Mouse (Mus musculus) heart, embryonic 16.5 days (tissue): Measurements from ENCODE around the gene Krtap2-4. TPM values are rescaled to one million over a fixed set of nuclear protein-coding genes. Genes with fewer than 3 reads are reported as not detected.
"Not testable (repeated sequence)": the region's sequence is repeated elsewhere in the genome, so short reads cannot be mapped to it uniquely, and the experiment has no call there.

Source experiments
- ATAC-seq: fragments of 200-750 bp; cut with Nextera tagmentation; replicated peaks from 2 replicates; pipeline ENCODE4 v1.8.0; 2017; ENCODE audit warnings: moderate number of reproducible peaks; ENCODE audit not compliant: insufficient read depth, low FRiP score; ENCODE audit errors: extremely low read depth
- H3K27ac ChIP-seq: fragments of 300-500 bp; sonication (generic); 2 replicates; pipeline ENCODE4 v1.5.1; 2014; ENCODE audit warnings: mild to moderate bottlenecking, low read length, control low read depth, moderate library complexity
- H3K27me3 ChIP-seq: fragments of 300-500 bp; sonication (generic); 2 replicates; pipeline ENCODE4 v1.6.1; 2014; ENCODE audit warnings: low read length, mixed read lengths; ENCODE audit not compliant: control insufficient read depth, insufficient read depth
- H3K36me3 ChIP-seq: fragments of 300-500 bp; sonication (generic); 2 replicates; pipeline ENCODE4 v1.6.1; 2014; ENCODE audit not compliant: control insufficient read depth, insufficient read depth
- H3K4me1 ChIP-seq: fragments of 300-500 bp; sonication (generic); 2 replicates; pipeline ENCODE4 v1.6.1; 2014; ENCODE audit warnings: low read length, mixed read lengths; ENCODE audit not compliant: control insufficient read depth, insufficient read depth
- H3K4me2 ChIP-seq: fragments of 300-500 bp; sonication (generic); 2 replicates; pipeline ENCODE4 v1.6.1; 2014; ENCODE audit warnings: low read depth, mild to moderate bottlenecking, control low read depth, low read length
- H3K4me3 ChIP-seq: fragments of 300-500 bp; sonication (generic); 2 replicates; pipeline ENCODE4 v1.5.1; 2014; ENCODE audit warnings: mild to moderate bottlenecking, control low read depth, low read length
- H3K9ac ChIP-seq: fragments of 300-500 bp; sonication (generic); 2 replicates; pipeline ENCODE4 v1.6.1; 2014; ENCODE audit warnings: low read length, control low read depth
- H3K9me3 ChIP-seq: fragments of 300-500 bp; sonication (generic); replicated peaks from 2 replicates; pipeline ENCODE4 v1.6.1; 2016; ENCODE audit warnings: low read length; ENCODE audit not compliant: control insufficient read depth
- WGBS: fragments of 180-500 bp; shearing (Covaris S2); extraction: QIAGEN DNeasy Blood & Tissue Kit; methylation state at CpG from one replicate; pipeline ENCODE4 v1.1.7; 2014; 5-methylcytosine and 5-hydroxymethylcytosine counted together
- polyA plus RNA-seq: library from polyadenylated mRNA; unstranded; fragments of >200 nt; fragmentation: Nextera tagmentation; extraction: Ambion mirVana; gene quantifications from 2 replicates; pipeline ENCODE4 v1.2.1, GENCODE M21; 2015

The Krtap2-4 gene
- polyA plus RNA-seq, 1 experiment from 2014 or later, result not detected

- no peaks in the 10 kb centered on the region for H3K36me3 ChIP-seq
- H3K27ac ChIP-seq, result no peak overlapping the region
- H3K9ac ChIP-seq, result no peak overlapping the region
- H3K27me3 ChIP-seq, result no peaks in the 10 kb centered on the region
- WGBS, result 14% methylated on average over 1 of the region's 1 CpGs
- no peaks in the 10 kb centered on the region for H3K4me1 ChIP-seq
- no peak for ATAC-seq
- no peak overlapping the region for H3K4me2 ChIP-seq
- no peak overlapping the region for H3K4me3 ChIP-seq
- no peaks in the 10 kb centered on the region for H3K9me3 ChIP-seq
These were observed 26.3 kb upstream of the Krtap2-4 start for GRCm38 (mm10) chr11:99640926-99641325.

DNA sequence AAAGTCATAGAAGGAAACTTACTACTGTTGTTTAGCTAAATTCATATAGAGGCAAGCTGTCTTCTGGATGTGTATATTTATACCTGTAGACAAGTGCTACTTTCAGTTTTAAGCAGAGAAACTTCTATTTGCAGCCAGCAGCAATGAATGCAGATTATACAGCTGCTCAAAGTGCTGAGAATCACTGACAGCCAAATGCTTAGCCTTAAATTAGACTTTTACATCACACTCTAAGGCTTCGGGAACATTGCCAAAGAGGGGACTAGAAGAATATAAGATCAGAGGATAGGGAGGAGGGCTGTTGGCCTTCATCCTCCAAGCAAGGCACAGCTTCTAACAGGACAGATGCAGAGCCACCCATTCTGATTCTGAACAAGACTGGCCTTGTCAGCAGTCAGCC, 22.4 kb upstream of the Krtap2-4 start:
- H3K4me2 ChIP-seq, result no peak overlapping the region
- no peaks in the 10 kb centered on the region for H3K9me3 ChIP-seq
- 38% methylated on average over 1 of the region's 1 CpGs for WGBS
- no peaks in the 10 kb centered on the region for H3K27me3 ChIP-seq
- no peak overlapping the region for H3K4me3 ChIP-seq
- no peak overlapping the region for H3K9ac ChIP-seq
- no peak overlapping the region for H3K27ac ChIP-seq
- no peaks in the 10 kb centered on the region for H3K36me3 ChIP-seq
- no peaks in the 10 kb centered on the region for H3K4me1 ChIP-seq
- no peak for ATAC-seq

DNA sequence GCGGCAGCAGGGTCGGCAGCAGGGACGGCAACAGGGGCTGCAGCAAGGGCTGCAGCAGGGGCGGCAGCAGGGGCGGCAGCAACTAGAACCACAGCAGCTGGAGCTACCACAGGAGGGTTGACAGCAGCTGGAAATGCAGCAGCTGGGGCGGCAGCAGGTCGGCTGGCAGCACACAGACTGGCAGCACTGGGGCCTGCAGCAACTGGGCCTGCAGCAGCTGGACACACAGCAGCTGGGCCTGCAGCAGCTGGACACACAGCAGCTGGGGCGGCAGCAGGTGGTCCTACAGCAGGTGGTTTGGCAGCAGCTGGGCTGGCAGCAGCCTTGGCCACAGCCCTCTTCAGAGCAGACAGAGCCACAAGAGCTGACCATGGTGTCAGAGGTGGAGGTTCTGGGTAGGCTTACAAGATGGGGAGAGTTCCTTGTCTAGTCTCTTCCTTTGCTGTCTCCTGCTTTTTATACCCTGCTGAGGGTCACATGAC, 20.0 kb upstream of the Krtap2-4 start, which contains the start of gene Krtap4-2:
Gene Krtap4-2 (minus strand): TSS at position 432 of the 482 bp plus-strand sequence.
- H3K4me2 ChIP-seq, result no peak within 1 kb of the TSS
- 0 out of 2 replicates have a peak, but pooled peaks cover 3% of the 10 kb centered on the region for H3K27me3 ChIP-seq
- WGBS, result 36% methylated on average over 8 of the region's 8 CpGs
- H3K9me3 ChIP-seq, result no peaks in the 10 kb centered on the region
- H3K4me3 ChIP-seq, result no peak within 1 kb of the TSS
- H3K4me1 ChIP-seq, result no peaks in the 10 kb centered on the region
- ATAC-seq, result no peak
- no peak within 1 kb of the TSS for H3K9ac ChIP-seq
- H3K27ac ChIP-seq, result no peak within 1 kb of the TSS
- H3K36me3 ChIP-seq, result no peaks in the 10 kb centered on the region

DNA sequence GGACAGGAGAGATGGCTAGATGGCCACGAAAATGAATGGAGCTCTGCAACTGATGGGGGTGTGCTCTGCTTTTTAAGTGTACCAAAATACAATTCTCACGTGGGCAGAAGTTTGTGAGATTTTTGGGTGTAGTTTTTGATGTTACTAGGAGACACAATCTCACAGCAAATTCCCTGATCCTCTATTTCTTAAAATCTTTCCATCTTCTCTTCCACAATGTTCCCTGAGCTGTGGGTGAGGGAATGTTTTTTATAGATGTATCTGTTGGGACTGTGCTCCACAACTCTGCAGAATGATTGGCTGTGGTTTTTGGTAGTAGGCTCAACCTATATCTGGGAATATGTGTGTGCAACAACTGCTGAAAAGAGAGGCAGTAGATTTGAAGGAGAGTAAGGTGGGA, 18.6 kb upstream of the Krtap2-4 start:
- no peak overlapping the region for H3K4me2 ChIP-seq
- 45% methylated on average over 2 of the region's 2 CpGs for WGBS
- ATAC-seq, result no peak
- H3K9me3 ChIP-seq, result no peaks in the 10 kb centered on the region
- no peak overlapping the region for H3K4me3 ChIP-seq
- no peaks in the 10 kb centered on the region for H3K4me1 ChIP-seq
- H3K9ac ChIP-seq, result no peak overlapping the region
- H3K27ac ChIP-seq, result no peak overlapping the region
- H3K27me3 ChIP-seq, result 0 out of 2 replicates have a peak, but pooled peaks cover 3% of the 10 kb centered on the region
- no peaks in the 10 kb centered on the region for H3K36me3 ChIP-seq

DNA sequence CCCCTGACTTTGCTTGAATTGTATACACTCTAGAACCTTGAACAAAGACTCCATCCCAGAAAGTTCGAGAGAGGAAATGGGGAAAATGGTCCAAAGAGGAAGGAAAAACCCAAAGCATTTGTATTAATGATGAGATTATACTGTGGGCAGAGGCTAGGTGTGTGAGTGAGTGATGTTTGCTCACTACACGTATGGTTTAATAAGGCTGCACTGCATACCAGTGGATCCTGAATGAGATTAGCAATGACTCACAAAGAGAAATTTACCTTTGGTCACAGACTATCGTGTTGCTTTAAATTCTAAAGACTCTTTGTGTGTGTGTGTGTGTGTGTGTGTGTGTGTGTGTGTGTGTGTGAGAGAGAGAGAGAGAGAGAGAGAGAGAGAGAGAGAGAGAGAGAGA, 16.2 kb upstream of the Krtap2-4 start:
- H3K4me1 ChIP-seq, result no peaks in the 10 kb centered on the region
- H3K4me2 ChIP-seq, result no peak overlapping the region
- H3K27ac ChIP-seq, result no peak overlapping the region
- ATAC-seq, result no peak
- H3K36me3 ChIP-seq, result no peaks in the 10 kb centered on the region
- H3K27me3 ChIP-seq, result 0 out of 2 replicates have a peak, but pooled peaks cover 3% of the 10 kb centered on the region
- H3K9ac ChIP-seq, result no peak overlapping the region
- no peak overlapping the region for H3K4me3 ChIP-seq
- 67% methylated on average over 3 of the region's 3 CpGs for WGBS
- no peaks in the 10 kb centered on the region for H3K9me3 ChIP-seq

- Histone ChIP-seq H3K9me3 (no peaks in the 10 kb centered on the region), H3K4me3 (no peak within 1 kb of the TSS), H3K27ac (no peak within 1 kb of the TSS), H3K36me3 (no peaks in the 10 kb centered on the region), H3K4me2 (no peak within 1 kb of the TSS), H3K9ac (no peak within 1 kb of the TSS), H3K27me3 (0 out of 2 replicates have a peak, but pooled peaks cover 3% of the 10 kb centered on the region), H3K4me1 (no peaks in the 10 kb centered on the region)
- 71% methylated on average over 4 of the region's 4 CpGs for WGBS
- no peak for ATAC-seq
These were observed 13.5 kb upstream of the Krtap2-4 start, which contains the start of gene Krtap4-1 for GRCm38 (mm10) chr11:99628138-99628537. Gene Krtap4-1 (minus strand): TSS chr11:99628238.

- H3K36me3 ChIP-seq, result no peaks in the 10 kb centered on the region
- no peaks in the 10 kb centered on the region for H3K4me1 ChIP-seq
- H3K9me3 ChIP-seq, result no peaks in the 10 kb centered on the region
- H3K9ac ChIP-seq, result no peak within 1 kb of the TSS
- H3K4me3 ChIP-seq, result no peak within 1 kb of the TSS
- H3K4me2 ChIP-seq, result no peak within 1 kb of the TSS
- WGBS, result 65% methylated on average over 2 of the region's 2 CpGs
- no peaks in the 10 kb centered on the region for H3K27me3 ChIP-seq
- ATAC-seq, result no peak
- H3K27ac ChIP-seq, result no peak within 1 kb of the TSS
These were observed 5.7 kb upstream of the Krtap2-4 start, which contains the start of gene Gm11562 for GRCm38 (mm10) chr11:99620335-99620734. Gene Gm11562 (minus strand): TSS chr11:99620435.

GRCm38 (mm10) chr11:99610089-99610488, 4.6 kb downstream of the Krtap2-4 start, which contains the start of gene Gm11937:
Gene Gm11937 (minus strand): TSS chr11:99610189.
- not testable (repeated sequence) for ATAC-seq, H3K27me3 ChIP-seq, H3K27ac ChIP-seq, H3K9me3 ChIP-seq, H3K36me3 ChIP-seq, H3K4me2 ChIP-seq, H3K9ac ChIP-seq, H3K4me3 ChIP-seq, H3K4me1 ChIP-seq
- 57% methylated on average over 1 of the region's 2 CpGs for WGBS

GRCm38 (mm10) chr11:99609126-99609525, 5.5 kb downstream of the Krtap2-4 start:
- H3K27me3 ChIP-seq, result peaks cover 4% of the 10 kb centered on the region; the same call in 1 of the 2 replicates
- H3K36me3 ChIP-seq, result no peaks in the 10 kb centered on the region
- no peak overlapping the region for H3K4me2 ChIP-seq
- no peaks in the 10 kb centered on the region for H3K9me3 ChIP-seq
- no peak overlapping the region for H3K9ac ChIP-seq
- H3K4me1 ChIP-seq, result no peaks in the 10 kb centered on the region
- no peak overlapping the region for H3K27ac ChIP-seq
- H3K4me3 ChIP-seq, result no peak overlapping the region
- 49% methylated on average over 1 of the region's 1 CpGs for WGBS
- no peak for ATAC-seq
